Mouse (Mus musculus): ENCODE results near the gene Uchl5. TPM values are rescaled to one million over a fixed set of nuclear protein-coding genes. Genes with fewer than 3 reads are reported as not detected.

Uchl5 gene
- total RNA-seq (2021), result 10 to 100 TPM; 21.4 to 26.5 TPM
- long read RNA-seq, experiment 1, transcript Uchl5-206 (11 exons, 1,696 nt), result major isoform, 23 of 50 reads
- long read RNA-seq, experiment 1, transcript Uchl5-201 (11 exons, 1,845 nt), result minor isoform, 21 of 50 reads
- long read RNA-seq, experiment 1, partial matches to known transcripts, result 0 of 50 reads
- long read RNA-seq, experiment 1, other reads (novel, unspliced or antisense), result 6 of 50 reads
- long read RNA-seq, experiment 2, transcript Uchl5-201 (11 exons, 1,845 nt), result minor isoform, 20 of 46 reads
- long read RNA-seq, experiment 2, transcript Uchl5-206 (11 exons, 1,696 nt), result major isoform, 23 of 46 reads
- long read RNA-seq, experiment 2, partial matches to known transcripts, result 2 of 46 reads
- long read RNA-seq, experiment 2, other reads (novel, unspliced or antisense), result 1 of 46 reads

- DNase-seq, result peak; percentile 98
These were observed at the start of gene Uchl5, which contains the start of gene Trove2 for GRCm38 (mm10) chr1:143776446-143777411. Uchl5 (plus strand) TSS chr1:143777272. Trove2 (minus strand) TSS chr1:143777068.

- DNase-seq, result no peak
These were observed 49.2 kb upstream of the Uchl5 start for GRCm38 (mm10) chr1:143727701-143728445.

DNA sequence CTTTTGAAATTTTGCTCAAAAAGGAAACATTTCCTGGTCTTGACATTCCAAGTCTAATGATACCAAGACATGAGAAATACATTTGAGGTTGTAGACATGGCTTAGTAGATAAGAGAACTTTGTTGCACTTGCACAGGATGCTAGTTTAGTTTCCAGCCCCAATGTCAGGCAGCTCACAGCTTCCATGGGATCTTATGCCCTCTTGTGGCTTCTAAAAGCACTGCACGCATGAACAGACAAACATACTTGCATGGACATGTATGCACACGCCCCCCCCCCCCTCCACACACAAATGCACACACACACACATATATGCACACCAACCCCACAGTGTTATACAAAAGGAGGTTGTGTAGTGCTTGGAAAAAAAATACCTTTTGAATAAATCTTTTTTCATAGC lies 46.2 kb upstream of the Uchl5 start:
- no peak for DNase-seq

DNA sequence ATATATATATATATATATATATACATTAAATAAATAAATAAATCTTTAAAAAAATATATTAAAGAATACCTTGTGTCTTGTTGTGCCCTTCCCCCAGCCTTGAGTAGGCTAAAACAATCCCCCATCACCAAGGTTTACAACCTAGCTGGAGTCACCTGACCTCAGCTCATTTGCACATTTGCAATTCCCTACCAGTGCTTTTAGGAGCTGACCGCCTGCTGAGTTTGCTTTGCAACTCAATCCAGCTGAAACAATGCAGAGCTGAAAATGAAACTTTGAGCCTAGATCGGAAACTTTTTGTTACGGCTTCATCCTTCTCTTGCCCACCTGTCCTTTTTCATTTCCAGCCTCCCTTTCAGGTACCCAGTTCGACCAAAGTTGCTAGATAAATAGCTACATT lies 45.4 kb upstream of the Uchl5 start:
- no peak for DNase-seq

- DNase-seq, result no peak
These were observed 43.1 kb upstream of the Uchl5 start for GRCm38 (mm10) chr1:143733914-143734410.

DNA sequence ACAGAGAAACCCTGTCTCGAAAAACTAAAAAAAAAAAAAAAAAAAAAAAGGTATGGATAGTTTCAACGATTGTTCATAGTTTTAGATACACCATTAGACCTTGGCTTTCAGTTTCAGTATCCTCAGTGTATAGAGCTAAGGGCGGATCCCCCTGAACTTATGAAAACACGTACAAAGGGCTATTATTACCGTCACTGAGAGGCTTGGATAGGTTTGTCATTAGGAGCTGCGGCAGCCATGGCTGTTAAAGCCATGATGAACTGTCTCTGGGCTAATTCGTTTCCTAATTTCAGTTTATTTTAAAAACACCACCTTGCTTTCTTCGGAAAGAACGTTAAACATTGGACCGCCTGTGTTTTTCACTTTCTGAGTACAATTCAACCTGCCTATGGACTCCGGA lies 38.3 kb upstream of the Uchl5 start:
- no peak for DNase-seq

- peak; percentile 79 for DNase-seq
These were observed 37.4 kb upstream of the Uchl5 start for GRCm38 (mm10) chr1:143739361-143740350.

GRCm38 (mm10) chr1:143740581-143740980 lies 36.5 kb upstream of the Uchl5 start:
- no peak for DNase-seq

DNA sequence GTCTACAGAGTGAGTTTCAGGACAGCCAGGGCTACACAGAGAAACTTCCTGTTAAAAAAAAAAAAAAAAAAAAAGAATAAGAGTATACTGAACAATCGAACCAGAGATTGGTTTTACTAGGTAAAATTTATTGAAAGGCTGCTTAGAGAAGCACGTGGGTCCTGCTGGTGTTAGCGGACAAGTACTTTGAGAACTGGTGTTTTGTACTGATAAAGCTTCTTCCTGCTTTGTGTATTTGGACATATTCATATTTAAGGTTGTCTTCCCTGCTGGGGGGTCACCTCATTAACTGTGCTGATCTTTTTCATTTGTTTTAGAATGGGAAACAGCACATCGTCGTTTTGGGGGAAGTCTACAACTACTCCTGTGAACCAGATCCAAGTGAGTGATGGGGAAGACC lies 35.7 kb upstream of the Uchl5 start:
- DNase-seq, result no peak

- DNase-seq, result no peak
These were observed 34.9 kb upstream of the Uchl5 start for GRCm38 (mm10) chr1:143742186-143742585.

DNA sequence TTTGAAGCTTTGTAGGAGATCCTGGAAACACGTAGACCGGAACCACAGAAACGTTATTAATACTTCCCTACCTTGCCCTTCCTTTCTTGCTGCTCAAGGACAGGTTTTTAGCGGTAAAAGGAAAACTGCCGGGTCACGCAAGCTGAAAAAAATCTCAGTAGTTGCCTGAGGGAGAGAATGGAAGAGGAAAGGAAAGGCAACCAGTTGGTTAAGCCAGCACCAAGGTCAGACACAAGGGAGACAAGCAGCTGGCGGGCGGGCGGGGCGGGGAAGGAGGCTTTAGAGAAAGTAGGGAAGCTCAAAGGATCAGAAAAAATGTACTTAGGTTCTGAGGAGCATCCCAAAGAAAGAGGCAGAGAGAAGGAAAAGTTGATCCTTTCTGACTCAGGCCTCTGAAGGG lies 31.2 kb upstream of the Uchl5 start:
- no peak for DNase-seq

DNA sequence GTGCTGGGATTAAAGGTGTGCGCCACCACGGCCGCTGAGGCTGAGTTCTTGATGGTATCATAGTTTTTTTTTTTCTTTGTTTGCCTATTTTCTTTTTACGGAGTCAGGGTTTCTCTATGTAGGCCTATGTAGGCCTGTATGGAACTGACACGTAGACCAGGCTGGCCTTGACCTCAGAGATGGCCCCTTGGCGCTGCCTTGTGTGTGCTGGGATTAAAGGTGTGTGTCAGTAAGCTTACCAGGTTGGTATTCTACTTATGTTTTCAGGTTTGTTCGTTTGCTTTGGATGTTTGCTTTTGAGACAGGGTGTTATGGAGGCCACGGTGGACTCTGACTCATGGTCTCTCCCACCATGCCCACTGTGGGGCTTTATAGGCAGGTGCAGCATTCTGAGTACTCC lies 14.9 kb upstream of the Uchl5 start:
- no peak for DNase-seq

- DNase-seq, result no peak
These were observed 12.6 kb upstream of the Uchl5 start for GRCm38 (mm10) chr1:143764443-143764842.

DNA sequence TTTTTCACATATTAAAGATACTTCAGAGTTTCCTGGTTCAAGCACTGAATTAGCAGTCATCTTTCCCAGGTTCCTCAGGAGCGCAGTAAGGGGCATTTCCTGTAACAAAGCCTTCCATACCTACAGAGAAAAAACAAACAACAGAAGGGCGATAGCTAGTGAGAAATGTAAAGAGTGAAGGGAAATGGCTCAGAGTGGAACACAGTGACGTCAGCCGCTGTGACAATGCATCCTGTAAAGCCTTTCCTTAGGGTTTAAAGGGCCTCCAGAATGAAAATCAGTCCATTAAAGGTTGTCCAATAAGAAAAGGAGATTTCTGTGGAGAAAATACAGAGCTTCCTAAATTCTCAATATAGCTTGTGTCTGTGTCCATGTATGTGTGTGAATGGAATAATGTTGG lies 11.3 kb upstream of the Uchl5 start:
- DNase-seq, result no peak

- no peak for DNase-seq
These were observed 10.8 kb upstream of the Uchl5 start for GRCm38 (mm10) chr1:143766238-143766637.

- DNase-seq, result no peak
These were observed 6.5 kb upstream of the Uchl5 start for GRCm38 (mm10) chr1:143770444-143771109.

GRCm38 (mm10) chr1:143773082-143773481 lies 4.0 kb upstream of the Uchl5 start:
- no peak for DNase-seq

DNA sequence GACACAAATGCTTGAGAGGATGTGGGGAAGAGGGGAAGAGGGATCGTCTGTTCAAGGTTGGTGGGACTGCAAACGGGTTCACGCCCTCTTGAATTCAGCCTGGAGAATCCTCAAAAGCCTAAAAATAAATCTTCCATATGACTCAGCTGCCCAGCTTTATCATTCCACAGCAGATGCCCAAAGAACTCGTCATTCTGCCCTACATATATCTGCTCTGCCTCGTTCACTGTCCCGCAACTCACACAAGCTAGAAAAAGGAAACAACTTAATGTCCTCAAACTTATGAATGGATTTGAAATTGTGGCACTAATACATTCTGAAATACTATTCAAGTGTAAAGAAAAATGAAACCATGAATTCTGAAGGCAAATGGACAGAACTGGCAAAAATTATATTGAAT lies 3.2 kb upstream of the Uchl5 start:
- DNase-seq, result no peak

DNA sequence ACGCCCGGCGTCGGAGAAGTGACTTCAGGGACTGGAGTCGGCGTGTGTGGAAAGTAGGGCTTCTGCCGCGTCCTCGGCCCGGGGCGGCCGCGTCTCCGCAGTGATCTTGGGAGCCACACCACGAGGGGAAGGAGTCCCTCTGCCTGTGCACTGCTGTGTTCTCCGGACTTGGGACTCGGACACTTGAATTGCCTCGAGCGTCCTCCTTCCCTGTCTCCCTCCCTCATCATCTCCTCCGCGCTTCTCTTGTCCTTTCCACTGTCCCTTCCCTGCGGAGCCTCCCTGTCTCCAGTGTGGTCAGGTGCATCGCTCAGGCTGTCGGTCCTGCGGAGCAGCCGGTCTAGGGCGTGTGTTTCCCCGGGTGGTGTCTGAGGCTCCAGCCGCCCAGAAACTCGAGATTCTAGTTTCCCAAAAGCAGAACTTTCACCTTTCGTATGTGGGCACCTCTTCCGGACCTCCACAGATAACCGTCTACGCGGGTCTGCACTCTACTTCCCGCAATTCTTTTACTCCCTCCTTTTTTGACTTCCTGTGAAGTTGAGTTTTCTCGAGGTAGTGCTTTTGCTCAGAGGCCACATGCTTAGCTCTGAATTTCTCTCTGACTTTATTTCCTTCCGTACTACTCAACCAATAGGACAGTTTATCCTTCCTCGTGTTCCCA lies 616 bp downstream of the Uchl5 start:
- DNase-seq, result no peak

All from gastrocnemius, postnatal 10 days (tissue).